Mouse (Mus musculus): ENCODE results near the gene Wdr72.

DNA sequence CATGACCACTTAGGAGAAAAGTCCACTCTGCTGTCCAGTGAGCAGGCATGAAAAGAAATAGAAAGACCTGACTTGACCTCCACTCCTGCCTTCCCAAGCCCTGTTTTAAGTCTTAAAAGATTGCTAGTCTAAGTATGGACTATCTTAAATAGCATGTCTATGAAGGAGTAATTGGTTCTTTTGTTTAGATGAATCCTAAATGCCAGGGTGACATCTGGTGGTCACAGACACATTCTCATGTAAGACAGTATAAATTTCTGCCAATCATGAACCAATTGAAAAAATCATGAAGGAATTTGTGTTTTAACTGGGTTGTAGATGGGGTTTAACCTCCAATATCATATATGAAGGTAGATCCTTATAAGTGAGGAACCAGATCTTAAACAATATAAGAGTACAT lies 31.7 kb upstream of the Wdr72 start:
- TF ChIP-seq CTCF (IDR thresholded peaks at IDR 0.05; ENCODE audit: borderline replicate concordance, control insufficient read depth, extremely low read depth, insufficient read depth, low read length, poor library complexity), result no peak
- TF ChIP-seq POLR2A (IDR thresholded peaks at IDR 0.05; ENCODE audit: control insufficient read depth, extremely low read depth, insufficient read depth, low read length, poor library complexity), result no peak
